Mouse (Mus musculus): Measurements from ENCODE around the gene Sh3bp5.
"Not testable (repeated sequence)": the region's sequence is repeated elsewhere in the genome, so short reads cannot be mapped to it uniquely, and the experiment has no call there.

The Sh3bp5 gene

DNA sequence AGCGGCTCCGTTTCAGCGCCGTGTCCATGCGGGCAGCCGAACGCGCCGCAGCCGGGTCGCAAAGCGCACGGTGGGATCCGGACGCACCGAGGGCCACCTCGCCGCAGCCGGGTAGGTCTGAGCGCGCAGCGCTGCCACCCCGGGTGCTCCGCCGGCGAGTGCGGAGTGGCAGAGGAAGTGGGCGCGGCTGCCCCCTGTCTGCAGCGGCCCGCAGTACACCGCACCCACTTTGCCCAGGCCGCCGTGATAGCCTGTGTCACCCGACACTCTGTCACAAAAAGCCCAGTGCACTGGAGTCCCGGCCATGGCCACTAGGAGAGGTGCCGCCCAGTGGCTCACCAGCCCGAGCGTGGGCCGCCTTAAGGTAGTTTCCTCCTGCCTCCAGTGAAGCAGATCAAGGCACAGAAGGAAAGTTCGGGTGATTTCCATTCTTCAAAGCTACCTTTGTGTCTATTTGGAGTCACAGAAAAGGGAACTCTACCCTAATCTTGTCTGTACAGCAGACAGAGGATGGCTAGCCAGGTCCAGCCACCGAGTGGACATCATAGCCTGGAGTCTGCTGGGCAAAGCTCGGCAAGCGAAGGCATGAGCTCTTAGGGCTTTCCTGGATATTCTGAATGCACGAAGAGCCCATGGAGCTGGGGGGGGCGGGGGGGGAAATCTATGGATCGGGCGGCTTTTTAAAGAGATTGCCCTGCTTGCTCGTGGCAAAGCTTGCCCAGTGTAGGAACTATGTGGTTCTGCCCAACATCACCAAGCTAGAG, at the start of gene Sh3bp5:
Gene Sh3bp5 (minus strand): TSS at position 149 of the 764 bp plus-strand sequence.
- peak; percentile 84 to 93 for DNase-seq (ENCODE audit: low spot score in 2 of 2)

DNA sequence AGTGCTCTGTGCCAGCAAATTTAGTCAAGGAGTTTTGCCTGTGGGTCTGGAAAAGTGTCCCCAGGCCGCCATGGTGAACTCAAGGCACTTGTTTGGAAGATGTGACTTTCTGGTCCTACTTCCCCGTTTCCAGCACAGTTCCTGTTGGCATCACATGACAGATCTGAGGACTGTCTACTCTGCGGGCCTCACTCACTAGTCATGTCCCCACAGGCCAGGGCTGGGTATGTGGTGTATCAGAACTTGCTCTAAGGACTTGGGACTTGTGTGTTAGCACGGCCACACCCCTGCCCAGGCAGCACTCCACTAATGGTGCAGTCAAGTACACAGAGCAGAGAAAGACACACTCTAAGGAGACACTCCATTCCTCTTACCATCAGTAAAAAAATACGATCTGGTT, 46.5 kb upstream of the Sh3bp5 start:
- DNase-seq (ENCODE audit: low spot score in 2 of 2) = no peak

DNA sequence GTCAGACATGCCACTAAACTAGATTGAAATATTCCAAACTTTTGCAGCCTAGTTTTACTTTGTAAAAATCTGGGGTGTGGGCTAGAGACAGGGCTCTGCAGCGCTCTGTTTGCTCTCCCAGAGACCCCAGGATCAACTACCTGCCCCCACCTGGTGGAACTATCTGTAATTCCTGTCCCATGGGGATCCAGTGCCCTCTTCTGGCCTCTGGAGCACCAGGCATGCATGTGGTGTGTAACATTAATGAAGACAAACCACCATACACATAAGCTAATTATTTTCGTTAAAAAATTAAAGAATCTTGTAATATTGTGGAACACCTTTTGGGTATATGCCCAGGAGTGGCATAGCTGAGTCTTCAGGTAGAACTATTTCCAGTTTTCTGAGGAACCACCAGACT, 37.4 kb upstream of the Sh3bp5 start:
- DNase-seq (ENCODE audit: low spot score in 2 of 2) = no peak

DNA sequence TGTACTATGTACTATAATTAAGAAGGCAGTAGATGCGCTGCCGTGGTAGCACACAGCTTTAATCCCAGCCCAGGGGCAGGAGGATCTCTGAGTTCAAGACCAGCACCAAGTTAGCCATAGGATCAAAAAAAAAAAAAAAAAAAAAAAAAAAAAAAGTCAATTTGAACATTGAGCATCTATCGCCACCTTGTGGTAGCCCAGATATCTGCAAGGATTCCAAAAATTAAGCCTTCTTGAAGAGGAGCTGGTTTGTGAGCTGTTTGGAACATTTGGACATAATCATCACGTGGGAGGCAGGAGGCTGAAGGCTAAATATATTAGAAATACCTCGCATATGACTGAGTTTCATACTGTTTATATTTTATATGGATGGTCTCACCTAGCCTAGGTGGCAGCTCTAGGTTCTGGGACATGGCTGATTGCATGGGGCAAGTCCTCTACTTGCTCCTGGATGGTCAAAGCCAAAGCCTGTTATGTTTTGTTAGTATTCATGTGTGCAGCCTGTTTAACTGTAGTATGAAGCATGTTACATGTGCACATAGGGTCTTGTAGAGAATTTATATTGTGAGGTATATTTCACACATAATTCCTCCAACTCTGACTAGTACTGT, 36.7 kb upstream of the Sh3bp5 start:
- peak in 1 of 2 experiments; percentile 27 for DNase-seq (ENCODE audit: low spot score in 2 of 2)

DNA sequence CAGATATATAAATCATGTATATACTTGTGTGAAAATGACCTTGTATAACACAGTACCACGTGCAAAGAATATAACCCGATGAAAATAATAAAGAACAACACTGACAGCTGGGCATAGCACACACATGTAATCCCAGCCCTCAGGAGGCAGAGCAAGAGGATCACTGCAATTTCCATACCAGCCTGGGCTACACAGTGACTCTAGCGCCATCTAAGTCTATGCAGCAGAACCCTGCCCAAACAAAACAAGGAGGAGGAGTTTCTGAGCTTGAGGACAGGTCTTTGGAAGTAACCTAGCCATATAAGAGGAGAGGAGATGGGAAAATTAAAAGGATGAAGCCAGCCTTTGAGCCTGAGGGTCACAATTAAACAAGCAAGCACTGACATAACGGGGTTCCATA, 33.8 kb upstream of the Sh3bp5 start:
- DNase-seq (ENCODE audit: low spot score in 2 of 2) = no peak

DNA sequence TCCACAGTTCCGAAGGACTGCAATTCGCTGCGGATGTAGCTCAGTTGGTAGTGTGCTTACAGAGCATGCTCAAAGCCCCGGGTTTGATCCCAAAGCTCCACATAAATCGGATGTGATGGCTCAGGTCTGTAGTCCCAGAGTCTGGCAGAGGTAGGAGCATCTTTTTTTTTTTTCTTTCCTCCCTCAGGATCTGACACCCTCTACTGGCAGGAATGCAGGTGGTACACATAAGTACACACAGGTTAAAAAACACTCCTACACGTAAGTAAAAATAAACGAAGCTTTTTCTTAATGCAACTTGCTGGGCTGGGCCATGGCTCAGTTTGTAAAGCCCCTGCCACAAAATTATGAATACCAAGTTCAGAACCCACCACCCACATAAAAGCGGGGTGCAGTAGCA, 28.3 kb upstream of the Sh3bp5 start:
- no peak for DNase-seq (ENCODE audit: low spot score in 2 of 2)

DNA sequence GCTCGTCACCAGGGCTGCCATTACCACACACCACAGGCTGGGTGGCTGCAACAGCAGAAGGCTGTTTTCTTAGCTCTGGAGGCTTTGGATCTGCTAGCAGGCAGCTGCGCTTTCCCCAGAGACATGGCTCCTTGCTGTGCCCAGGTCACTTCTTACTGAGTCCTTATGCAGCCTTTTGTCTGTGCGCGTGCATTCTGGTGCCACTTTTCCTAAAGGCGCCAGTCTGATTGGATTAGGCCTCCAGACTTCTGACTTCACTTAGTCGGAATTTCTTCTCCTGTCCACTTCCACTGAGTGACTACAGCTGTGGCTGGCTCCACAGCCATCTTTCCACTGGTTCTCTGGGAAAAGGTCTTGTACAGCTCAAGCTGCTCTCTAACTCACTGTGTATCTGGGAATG, 27.0 kb upstream of the Sh3bp5 start:
- no peak for DNase-seq (ENCODE audit: low spot score in 2 of 2)

DNA sequence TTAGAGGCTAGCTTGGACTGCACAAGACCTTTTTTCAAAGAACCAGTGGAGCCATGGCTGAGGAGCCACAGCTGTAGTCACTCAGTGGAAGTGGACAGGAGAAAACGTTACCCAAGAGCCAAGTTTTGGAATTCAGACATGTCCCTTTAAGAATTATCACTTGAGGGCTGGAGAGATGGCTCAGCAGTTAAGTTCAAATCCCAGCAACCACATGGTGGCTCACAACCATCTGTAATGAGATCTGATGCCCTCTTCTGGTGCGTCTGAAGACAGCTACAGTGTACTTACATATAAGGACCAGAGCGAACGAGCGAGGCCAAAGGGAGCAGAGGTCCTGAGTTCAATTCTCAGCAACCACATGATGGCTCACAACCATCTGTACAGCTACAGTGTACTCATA, 26.3 kb upstream of the Sh3bp5 start:
- not testable (repeated sequence) for DNase-seq (ENCODE audit: low spot score in 2 of 2)

DNA sequence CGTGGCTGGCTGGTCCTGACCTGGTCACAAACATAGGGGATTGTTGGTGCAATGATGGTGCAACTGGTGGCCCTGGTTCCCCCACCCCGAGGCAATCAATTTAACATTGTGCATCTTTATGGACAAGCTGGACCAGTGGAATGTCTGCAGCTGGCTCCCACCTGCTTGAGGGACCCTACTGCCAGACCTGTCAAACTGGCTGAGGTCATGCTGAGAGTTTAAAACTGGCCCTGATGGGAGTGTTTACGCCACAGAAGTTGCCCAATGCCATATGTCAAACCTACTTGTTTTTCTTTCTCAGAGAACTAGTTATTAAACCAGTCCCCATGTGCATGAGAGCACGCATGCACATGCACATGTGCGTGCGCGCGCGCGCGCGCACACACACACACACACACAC, 22.1 kb upstream of the Sh3bp5 start:
- no peak for DNase-seq (ENCODE audit: low spot score in 2 of 2)

DNA sequence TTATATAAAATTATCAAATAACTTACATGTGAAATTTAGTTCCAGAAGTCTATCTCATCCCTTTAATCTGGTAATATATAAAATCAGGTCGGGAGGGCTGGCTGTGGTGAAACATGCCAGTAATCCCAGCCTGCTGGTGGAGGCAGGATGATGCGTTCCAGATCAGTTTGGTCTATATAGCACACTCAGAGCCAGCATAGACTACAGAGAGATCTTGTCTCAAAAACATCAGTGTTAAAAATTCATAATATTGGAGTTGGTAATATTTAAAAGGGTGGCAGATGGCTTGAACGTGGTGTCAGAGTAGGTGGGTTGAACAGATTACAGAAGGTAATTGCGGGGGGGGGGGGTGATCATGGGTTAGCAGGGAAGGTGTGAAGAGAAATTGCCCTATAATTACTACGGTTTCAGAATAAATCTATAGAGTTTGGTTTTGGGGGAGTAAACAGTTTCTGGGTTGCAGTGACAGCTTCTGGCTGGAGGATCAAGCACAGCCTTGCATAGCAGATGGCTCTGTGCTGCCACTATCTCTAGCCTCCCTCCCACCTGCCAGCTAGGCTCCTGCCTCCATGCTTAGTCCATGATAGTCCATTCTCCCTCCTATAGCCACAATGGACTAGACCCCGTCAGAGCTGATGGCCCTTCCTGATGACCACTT, 20.3 kb upstream of the Sh3bp5 start:
- DNase-seq (ENCODE audit: low spot score in 2 of 2) = no peak

DNA sequence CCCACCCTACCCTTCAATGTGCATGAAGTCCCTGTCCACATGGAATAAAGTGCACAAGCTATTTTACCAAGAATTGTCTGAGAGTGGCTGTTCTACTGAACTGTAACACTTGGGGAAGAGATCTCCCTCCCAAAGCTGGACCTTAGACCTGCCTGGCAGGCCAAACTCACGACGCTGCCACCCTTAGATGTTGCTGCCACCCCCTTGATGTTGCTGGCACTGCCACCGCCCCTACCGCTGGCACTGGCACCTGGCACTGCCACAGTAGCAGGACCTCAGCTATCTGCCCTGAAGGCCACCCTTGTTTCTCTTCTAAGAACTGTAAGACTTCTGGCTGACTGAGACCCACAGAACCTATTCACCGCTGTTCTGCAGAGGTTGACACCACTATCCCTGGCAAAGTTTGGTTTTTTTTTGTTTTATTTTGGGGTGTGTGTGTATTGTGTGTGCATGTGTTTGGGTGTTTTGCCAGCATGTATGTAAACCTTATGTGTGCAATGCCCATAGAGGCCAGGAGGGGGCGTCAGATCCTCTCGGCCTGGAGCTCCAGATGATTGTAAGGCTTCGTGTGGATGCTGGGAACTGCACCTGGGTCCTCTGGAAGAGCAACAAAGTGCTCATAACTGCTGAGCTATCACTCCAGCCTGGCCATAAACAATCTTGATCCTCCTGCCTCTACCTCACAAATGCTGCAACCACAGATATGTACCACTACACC, 19.1 kb upstream of the Sh3bp5 start:
- DNase-seq (ENCODE audit: low spot score in 2 of 2) = no peak

DNA sequence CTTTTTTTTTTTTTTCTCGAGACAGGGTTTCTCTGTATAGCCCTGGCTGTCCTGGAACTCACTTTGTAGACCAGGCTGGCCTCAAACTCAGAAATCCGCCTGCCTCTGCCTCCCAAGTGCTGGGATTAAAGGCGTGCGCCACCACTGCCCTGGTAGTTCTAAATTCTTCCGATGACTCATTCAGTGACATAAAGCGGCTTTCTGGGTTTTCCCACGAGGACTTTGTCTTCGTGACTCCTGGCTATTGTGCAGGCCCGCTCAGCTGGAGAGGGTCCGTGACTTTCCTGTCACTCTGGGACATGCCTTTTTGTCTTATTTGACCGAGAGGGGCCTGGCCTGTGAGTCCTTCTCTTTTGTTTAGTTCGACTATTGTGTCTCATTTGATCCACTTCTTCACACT, 18.1 kb upstream of the Sh3bp5 start:
- not testable (repeated sequence) for DNase-seq (ENCODE audit: low spot score in 2 of 2)

DNA sequence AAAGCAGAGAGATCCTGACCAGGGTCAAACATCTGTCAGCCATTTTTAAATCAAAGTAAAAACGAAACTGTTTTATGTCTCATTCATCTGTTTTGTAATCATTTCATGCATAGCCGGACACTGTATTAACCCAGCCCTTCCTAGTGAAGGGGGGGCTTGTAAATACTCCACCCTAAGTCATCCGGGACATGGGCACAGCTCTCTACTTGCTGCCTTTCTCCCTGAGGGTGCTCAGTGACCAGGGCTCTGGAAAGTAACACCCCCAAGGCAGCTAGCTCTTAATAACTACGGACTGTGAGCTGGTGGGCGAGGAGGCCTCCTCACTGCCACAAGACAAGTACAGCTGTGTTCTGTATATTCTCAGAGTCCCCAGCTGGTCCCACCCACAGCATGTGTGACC, 13.1 kb upstream of the Sh3bp5 start:
- DNase-seq (ENCODE audit: low spot score in 2 of 2) = no peak

DNA sequence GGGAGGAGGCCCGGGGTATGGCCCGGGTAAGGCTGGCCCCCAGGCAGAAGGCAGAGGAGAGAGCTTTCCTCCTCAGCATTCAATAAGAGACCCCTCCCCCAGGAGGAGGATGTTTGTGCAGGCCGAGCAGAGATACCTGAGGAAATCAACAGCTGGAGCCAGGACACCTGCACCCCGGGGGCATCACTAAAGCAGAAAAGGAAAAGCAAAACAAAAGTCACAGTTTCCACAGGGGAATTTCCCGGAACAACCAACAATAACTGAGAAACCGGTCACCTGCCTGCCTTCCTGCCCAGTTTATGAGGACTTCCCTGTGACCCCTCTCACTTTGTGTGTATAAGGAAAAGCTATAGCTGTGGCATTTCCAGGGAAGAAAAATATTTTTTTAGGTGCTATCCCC, 7.7 kb upstream of the Sh3bp5 start:
- no peak for DNase-seq (ENCODE audit: low spot score in 2 of 2)

DNA sequence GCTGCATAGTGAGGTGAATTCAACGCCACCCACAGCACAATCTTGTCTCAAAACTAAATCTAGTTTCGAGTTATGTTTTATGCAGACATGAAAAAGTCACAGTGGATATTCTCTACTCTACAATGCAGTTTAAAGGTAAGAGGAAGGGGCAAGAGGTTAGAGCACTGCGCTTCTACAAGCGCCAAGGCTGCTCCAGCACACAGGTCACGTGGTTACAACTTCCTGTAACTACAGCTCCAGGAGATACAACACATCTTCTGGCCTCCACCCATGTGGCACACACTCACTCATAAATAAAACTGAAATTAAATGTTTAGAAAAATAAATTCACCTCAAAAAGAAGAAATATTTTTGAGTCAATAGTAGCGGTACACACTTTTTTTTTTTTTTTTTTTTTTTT, 4.8 kb upstream of the Sh3bp5 start:
- DNase-seq (ENCODE audit: low spot score in 2 of 2) = no peak

DNA sequence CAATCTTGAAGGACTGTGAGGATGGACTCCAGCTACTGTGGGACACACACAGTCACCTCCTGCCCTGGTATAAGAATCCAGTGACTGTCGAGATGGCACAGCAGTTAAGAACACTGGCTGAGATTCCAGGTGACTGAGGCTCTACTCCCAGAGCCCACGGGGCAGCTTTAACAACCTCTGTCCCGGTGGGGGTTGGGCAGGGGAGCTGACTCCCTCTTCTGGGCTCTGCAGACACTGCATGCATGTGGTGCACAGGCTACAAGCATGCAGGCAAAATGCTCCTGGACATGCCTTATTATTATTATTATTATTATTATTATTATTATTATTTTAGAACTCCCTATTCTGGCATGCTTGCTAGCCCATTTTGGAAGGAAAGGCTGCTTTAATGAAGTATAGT, 4.4 kb upstream of the Sh3bp5 start:
- DNase-seq (ENCODE audit: low spot score in 2 of 2) = no peak

DNA sequence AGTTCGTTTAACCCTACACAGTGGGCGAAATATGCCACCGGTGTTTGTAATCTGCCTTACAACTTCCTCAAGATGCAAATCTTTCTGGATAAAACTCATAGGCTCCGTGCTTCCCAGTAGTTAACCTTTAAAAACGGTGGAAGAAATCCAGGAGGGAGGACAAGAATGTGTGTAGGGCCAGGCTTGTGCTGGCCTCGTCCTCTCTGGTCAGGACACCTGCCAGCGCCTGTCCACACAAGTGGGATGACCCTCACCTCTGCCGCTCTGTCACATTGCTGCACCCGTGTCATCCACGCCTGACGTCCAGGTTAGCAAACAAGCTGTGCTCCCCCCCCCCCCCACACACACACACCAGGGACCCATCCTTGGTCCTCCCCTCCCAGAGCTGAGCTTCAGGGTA, 3.4 kb upstream of the Sh3bp5 start:
- no peak for DNase-seq (ENCODE audit: low spot score in 2 of 2)

DNA sequence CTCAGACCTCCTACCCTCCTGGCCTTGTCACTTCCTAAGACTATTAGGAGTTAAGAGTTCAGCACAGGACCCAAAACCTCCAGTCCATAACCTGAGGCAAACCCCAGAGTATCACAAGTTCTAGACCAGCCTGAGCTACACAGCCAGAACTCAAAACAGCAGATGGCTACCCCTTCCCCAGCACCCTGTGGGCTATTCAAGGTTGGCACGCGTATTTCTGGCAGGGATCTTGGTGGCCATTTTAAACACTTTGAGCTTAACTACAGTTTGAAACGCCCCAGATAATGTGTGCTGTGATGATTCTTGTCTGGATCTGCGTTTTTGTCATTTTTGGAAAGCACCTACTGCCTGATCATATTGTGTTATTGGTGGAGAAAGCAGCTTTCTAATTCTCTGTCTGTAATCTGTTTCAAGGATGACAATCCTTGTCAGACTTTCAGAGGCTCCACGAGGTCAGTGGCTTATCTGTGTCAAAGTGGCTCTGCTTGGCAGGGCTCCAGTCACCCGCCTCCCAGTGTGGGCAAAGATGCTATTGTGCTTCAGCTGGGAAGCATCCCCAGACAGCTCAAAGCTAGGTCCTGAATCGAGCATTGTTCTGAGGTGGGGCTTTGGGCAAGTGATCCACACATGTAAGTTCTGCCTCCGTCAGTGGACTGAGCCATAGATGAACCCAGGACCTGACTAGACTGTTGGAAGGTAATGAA, 2.1 kb upstream of the Sh3bp5 start:
- DNase-seq (ENCODE audit: low spot score in 2 of 2) = no peak

DNA sequence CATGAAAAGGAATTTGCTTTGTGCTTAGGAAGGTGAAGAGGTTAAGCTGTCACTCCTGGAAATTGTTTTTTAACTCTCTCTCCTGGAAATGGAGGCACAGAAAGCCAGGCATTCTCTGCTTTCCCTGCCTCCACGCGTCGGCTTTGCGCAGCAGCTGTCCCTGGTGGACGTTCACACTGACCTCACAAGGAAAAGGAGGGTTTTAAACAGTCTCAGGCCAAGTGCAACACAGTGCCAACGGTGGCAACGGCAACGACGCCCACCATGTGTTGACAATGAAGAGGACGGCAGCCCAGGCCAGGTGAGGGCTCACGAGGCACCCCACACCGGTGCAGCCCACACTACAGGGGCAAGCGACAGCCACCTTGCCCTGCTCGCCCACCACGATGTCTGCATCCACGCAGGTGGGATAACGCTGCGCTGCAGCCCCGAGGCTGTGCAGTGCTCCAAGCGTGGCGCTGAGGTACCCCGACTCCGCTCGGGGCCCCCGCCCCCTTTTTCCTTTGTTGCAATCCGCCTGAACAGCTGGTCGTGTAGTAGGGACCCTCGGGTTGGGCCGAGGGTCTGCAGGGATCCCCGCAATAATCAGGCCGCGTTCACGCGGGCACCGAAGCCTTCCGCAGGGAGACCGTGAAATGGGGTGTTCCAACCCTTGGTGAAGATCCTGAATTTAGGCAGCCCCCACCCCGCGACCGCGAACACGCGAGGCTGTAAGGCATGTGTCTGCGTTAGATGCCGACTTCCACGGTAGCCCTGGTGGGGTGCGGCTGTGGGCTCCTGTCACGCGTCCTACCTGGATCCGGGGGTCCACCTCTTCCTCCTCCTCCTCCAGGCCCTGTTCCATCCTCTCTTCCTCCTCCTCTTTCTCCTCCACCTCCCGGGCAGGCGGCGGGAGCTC, 611 bp downstream of the Sh3bp5 start:
- DNase-seq (ENCODE audit: low spot score in 2 of 2) = peak in 1 of 2 experiments; percentile 43

DNA sequence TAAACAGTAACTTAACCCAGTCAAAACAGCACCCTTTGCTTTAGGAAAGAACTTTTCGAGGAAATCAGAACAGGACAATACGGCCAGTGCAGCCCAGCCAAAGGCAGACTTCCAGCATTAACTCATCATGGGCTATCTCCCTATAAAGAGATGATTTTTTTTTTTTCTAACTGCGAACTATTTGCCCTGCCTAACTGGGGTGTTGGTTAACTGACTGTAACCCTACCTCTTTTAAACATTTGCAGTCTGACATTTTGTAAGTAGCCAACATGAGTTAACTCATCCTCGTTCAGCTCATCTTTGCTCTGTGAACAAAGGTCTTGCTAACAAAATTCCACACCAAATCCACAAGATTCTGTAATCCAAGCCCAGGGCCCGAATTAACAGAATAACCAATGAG, 1.5 kb downstream of the Sh3bp5 start:
- DNase-seq (ENCODE audit: low spot score in 2 of 2) = no peak

DNA sequence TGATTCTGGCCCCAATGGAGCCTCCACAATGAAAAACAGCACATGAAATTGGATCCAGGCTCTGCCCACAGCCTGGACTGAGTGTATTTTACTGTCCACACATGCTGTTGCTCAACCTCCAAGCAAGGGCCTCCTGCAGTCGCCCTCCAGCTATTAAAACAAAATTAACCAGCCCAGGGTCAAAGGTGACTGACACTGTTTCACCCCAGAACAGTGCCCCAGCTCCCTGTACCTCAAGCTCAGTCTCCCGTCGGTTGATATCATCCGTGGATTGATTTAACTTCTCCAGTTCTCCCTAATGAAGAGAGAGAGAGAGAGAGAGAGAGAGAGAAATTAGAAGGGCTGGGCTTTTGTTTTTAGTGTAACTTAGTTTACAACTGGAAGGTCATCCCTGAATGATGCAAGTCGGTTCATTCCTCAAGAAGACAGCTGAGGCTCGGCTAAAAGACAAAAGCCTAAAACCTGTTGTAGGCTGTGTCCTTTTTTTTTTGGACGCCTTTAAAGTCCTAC, 2.0 kb downstream of the Sh3bp5 start:
- no peak for DNase-seq (ENCODE audit: low spot score in 2 of 2)
